Mouse (Mus musculus) adrenal gland, adult 8-10 months (tissue): Measurements from ENCODE around the gene Tns3. TPM values are rescaled to one million over a fixed set of nuclear protein-coding genes. Genes with fewer than 3 reads are reported as not detected.

Experiments
- DNase-seq: peaks from one replicate; pipeline ENCODE4 v3.0.0; 2022
- total RNA-seq, 4 experiments: library from RNA; stranded (reverse); gene quantifications; 2 replicates each; pipeline ENCODE4 v1.2.4; 2022

Tns3 gene
- total RNA-seq, 4 experiments from 2014 or later = 52.3 to 101 (median 81.1) TPM

DNA sequence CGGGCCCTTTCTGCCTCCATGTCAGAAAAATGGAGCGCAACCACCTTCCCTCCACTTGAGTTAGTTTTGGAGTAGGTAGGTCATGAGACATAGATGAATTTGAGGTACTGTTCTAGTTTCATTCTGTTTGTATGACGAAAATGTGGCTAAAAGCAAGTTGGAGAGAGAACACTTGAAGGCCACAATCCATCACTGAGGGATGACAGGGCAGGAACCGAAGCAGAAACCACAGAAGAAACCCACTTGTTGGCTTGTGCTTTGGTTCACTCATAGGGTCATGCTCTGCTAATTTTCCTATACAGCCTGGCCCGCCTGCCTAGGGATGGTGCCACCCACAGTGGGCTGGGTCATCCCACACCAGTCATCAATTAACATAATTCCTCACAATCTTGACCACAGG lies 14.9 kb upstream of the Tns3 start:
- no peak for DNase-seq

DNA sequence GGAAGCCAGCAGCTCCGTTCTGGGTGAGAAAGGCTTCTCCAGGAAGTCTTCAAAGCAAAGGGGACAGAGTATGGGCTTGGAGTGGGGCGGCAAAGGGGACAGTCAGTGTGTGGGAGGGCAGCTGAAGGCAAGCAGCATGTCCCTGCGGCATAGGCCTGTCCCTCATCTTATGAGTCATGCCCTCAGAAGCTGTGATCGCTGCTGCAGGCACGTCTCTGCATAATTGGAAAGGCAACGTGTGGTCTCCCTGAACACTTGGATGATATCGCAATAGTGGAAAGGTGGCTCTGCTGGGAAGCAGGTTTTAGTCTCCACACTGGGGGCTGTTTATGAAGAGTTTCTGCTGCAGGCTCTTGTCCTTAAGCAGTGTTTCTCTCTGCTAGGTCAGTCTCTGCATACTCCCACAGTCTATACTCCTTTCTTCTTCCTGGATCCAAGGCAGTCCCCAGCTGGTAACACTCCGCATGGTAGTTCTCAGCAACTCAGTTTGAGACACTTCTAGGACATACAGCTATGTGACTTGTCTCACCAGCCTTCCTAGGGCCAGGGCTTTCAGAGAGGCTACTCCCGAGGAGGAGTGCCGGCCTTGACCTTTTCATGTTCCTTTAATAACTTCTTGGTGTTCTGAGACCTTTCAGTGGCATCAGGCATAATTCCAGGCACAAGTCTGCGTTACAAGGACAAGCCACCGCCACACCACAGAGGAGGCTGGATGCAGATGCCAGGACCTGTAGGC lies 14.1 kb upstream of the Tns3 start:
- peak; percentile 56 for DNase-seq

GRCm38 (mm10) chr11:8675701-8676474 lies 11.6 kb upstream of the Tns3 start:
- DNase-seq = peak; percentile 47

DNA sequence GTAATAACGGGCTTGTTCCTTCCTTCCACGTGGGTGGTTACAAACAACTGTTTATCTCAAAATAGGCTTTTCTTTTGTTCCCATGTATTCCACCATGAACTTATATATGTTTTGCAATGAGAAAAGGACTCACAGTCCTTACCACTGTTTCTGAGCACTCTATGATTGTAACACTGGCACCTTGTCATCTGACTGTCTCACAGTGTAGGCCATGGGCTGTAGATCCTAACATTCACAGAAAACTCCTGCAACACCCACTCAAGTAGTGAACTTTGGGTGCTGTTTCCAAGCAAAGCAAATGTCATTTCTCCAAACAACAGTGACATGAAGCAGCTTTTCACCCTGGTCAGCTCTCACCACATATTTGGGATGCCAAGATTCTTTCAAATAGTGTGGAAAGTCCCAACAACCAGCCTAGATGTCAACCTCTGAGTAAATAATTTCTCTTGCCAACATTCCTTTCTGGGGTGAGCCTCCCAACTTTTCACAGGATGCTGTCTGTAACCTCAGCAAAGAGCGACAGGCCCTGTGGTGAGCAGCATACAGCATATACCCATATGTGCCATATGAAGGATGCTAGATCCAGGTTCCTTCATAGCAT lies 10.3 kb upstream of the Tns3 start:
- no peak for DNase-seq

GRCm38 (mm10) chr11:8671698-8672097 lies 7.4 kb upstream of the Tns3 start:
- DNase-seq = no peak

DNA sequence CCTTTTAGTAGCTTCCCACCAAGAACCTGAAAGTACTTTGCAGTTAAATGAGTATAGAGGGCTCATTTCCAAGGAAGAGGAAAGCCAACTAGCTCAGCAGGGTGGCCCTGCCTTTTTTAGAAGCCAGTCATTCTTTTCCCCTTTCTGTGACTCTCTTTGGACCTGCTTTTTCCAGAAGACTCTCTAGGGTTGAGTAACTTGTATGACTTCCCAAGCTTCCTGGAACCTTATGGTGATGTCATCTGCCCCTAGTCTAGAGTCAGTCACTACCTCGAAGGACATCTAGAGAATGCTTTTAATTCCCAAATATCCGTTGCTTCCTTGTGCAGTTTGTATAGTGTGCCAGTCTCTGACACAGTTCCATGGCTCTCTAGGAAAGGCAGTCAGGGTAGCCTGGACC lies 4.8 kb upstream of the Tns3 start:
- no peak for DNase-seq

- DNase-seq = no peak
Measured at GRCm38 (mm10) chr11:8664797-8665196, 462 bp upstream of the Tns3 start.

DNA sequence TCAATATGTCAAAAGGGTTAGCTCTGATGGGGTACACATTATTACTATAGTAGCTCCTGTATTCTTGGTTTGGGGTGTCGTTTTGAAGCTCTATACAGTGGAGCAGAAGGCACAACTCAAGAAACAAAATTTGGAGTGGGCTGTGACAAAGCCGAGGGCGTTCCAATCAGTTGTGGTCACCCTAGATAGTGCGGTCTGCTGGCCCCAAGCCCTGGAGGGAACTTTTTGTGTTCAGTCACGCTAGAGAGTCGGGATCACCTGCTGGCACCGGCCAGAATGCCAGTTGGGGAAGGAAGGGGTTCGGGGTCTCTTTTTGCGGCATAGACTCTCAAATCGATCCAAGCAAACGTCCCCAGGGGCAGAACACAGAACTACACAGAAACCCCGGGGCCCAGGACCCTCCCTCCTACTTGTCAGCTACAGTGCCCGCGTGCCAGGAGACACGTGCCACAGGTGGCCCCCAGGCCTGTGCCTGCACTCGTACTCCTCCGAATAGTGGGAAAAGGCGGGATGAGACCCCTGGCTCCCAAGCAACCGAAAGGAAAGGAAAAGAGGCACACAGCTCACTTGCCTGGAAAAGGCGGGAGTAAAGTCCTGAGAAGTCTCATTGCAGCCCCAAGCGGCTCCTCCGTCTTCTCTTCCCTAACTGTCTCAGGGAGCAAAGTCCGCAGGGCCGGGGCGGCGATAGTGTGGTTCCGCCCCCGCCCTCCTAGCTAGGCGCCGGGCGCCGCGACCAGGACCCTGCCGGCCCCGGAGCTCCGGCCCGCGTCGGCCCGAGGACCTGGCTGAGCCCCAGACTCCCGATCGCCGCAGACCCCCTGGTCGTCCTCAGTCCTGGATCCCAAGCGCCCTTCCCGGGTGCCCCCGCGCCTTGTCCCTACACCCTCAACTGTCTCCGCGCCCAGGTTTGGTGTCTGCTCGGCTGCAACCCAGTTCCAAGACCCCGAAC lies 617 bp downstream of the Tns3 start:
- DNase-seq = no peak

DNA sequence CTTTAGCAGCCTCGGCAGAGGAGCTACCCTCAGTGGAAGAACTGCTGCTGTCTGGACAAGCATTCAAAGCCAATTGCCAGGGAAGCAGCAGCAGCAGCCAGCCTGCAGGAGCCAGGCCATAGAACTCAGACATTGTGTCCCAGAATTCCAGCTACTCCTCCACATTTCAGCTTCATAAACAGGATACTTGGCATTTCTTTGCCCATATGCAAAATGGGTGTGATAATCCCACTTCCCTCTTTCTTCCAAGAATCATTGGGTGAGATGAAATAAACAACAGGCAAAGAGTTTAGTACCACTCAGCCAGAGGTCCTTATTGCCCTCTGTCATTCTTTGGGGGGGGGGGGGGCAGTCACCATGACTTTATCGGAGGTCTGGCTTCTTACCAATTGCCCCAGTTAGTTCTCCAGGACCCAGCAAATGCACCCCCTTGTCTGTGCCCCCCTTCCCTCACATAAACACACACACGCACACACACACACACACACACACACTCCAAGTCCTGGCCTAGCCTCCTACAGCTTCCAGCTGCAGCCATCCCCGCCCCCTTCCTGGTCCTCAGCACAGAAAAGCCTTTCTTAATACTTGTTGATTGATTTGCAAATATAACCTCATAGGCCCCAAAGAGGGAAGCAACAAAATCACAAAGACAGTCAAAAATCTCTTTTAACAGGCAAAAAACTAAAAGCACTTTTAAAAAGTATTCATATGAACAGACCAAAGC lies 1.5 kb downstream of the Tns3 start:
- DNase-seq = no peak

- DNase-seq = no peak
Measured at GRCm38 (mm10) chr11:8660951-8661350, 3.4 kb downstream of the Tns3 start.

- no peak for DNase-seq
Measured at GRCm38 (mm10) chr11:8659851-8660250, 4.5 kb downstream of the Tns3 start.

- no peak for DNase-seq
Measured at GRCm38 (mm10) chr11:8659061-8659460, 5.3 kb downstream of the Tns3 start.

DNA sequence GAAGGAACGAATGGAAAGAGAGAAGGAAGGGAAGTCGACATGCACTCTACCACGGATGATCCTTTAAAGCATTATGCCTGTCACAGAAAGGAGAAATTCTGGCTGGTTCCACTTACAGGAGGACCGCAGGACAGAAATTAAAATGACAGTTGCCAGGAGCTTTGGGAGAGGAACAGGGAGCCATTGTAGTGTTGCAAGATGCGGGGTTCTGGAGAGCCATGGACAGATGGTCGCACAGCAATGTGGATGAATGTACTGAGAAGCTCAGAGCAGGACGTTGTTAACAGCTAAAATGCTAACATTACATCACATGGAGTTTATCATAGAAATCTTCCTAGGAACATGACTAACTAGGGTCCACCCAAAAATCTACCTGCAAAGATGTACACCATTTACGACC lies 6.8 kb downstream of the Tns3 start:
- DNase-seq = no peak

- DNase-seq = no peak
Measured at GRCm38 (mm10) chr11:8656448-8657393, 7.6 kb downstream of the Tns3 start.

DNA sequence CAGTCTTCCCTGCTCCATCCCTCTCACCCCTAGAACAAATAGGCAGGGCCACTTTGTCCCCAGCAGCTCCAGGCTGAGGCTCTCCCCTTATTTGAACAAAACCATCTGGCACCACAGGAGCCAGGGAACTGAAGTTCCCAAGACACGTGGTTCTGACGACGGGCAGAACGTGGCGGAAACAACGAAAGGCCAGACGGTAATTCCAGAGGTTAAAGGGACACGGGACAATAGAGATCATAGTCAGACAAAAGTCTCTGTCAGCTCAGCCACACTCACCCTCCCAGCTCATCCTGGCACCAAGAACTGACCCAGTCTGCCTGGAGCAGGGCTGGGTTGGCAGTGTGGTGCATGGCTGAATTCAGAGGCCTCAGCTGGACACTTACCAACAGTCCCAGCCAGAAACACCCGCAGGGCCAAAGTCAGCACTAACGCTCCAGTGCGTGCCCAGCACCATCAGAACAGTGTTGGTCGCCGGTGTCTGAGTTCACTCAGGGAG lies 10.5 kb downstream of the Tns3 start:
- DNase-seq = no peak

GRCm38 (mm10) chr11:8652792-8653645 lies 11.3 kb downstream of the Tns3 start:
- DNase-seq = no peak

DNA sequence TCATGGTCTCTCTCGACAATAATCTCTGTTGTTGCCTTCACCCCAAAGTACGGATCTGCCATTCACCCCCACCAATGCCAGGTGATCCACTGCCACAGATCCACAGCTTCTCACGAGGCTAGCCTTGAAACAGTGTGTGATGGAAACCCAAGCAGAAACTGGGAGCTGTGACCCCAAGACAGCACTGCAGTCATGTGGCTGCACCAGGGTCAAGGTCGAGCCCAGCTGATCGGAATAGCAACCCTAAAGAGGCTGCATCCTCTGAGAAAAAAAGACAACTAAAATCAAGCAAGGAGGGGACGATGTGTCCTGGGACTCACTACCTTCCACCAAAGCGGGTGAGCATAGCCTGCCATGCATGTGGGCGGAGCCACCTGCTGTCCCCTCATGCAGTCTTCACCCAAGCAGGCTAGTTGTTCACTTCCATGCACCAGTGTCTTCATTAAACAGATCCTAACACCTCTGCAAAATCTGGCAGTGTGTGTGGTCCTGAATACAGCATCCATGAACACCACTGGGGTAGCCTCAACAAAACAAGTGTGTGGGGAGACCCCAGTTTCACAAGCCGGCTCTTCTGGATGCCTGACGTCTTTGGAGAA lies 12.1 kb downstream of the Tns3 start:
- no peak for DNase-seq

- DNase-seq = no peak
Measured at GRCm38 (mm10) chr11:8651448-8652035, 12.8 kb downstream of the Tns3 start.

- DNase-seq = no peak
Measured at GRCm38 (mm10) chr11:8645609-8646008, 18.7 kb downstream of the Tns3 start.
